Mouse (Mus musculus) kidney, embryonic 16.5 days (tissue): ENCODE measurements at regions not wholly inside any gene's neighbourhood (a gene's known extent, or its start where the extent isn't known, plus 50 kb on each side); places are given as distances from the start of the nearest gene placed in this dataset.

Experiments
- ATAC-seq: fragments of 200-750 bp; cut with Nextera tagmentation; 2 replicates; pipeline ENCODE4 v1.8.0; 2017; ENCODE audit warnings: moderate TSS enrichment; ENCODE audit not compliant: low FRiP score, low TSS enrichment
- H3K27ac ChIP-seq: fragments of 300-500 bp; sonication (generic); 2 replicates; pipeline ENCODE4 v1.5.1; 2014; ENCODE audit warnings: low read length
- H3K27me3 ChIP-seq: fragments of 300-500 bp; sonication (generic); 2 replicates; pipeline ENCODE4 v1.6.1; 2014; ENCODE audit warnings: low read length, control low read depth, mixed read lengths; ENCODE audit not compliant: insufficient read depth
- H3K36me3 ChIP-seq: fragments of 300-500 bp; sonication (generic); 2 replicates; pipeline ENCODE4 v1.6.1; 2014; ENCODE audit warnings: low read length, control low read depth, mixed read lengths; ENCODE audit not compliant: insufficient read depth
- H3K4me1 ChIP-seq: fragments of 300-500 bp; sonication (generic); 2 replicates; pipeline ENCODE4 v1.6.1; 2014; ENCODE audit warnings: low read length, control low read depth, mixed read lengths; ENCODE audit not compliant: insufficient read depth
- H3K4me2 ChIP-seq: fragments of 300-500 bp; sonication (generic); replicated peaks from 2 replicates; pipeline ENCODE4 v1.6.1; 2014; ENCODE audit warnings: low read depth, low read length
- H3K4me3 ChIP-seq: fragments of 300-500 bp; sonication (generic); 2 replicates; pipeline ENCODE4 v1.5.1; 2014; ENCODE audit warnings: mild to moderate bottlenecking, low read length
- H3K9ac ChIP-seq: fragments of 300-500 bp; sonication (generic); replicated peaks from 2 replicates; pipeline ENCODE4 v1.6.1; 2014; ENCODE audit warnings: low read length
- H3K9me3 ChIP-seq: fragments of 300-500 bp; sonication (generic); 2 replicates; pipeline ENCODE4 v1.6.1; 2016; ENCODE audit warnings: low read length, control low read depth
- WGBS: fragments of 180-500 bp; shearing (Covaris S2); extraction: QIAGEN DNeasy Blood & Tissue Kit; methylation state at CpG from one replicate; pipeline ENCODE4 v1.1.7; 2014; 5-methylcytosine and 5-hydroxymethylcytosine counted together

- Histone ChIP-seq H3K4me1 (no peaks in the 10 kb centered on the region), H3K9ac (no peak overlapping the region), H3K4me3 (no peak overlapping the region), H3K4me2 (no peak overlapping the region), H3K27me3 (no peaks in the 10 kb centered on the region), H3K9me3 (no peaks in the 10 kb centered on the region), H3K36me3 (no peaks in the 10 kb centered on the region), H3K27ac (no peak overlapping the region)
- no peak for ATAC-seq
- WGBS: 57% methylated on average over 1 of the region's 1 CpGs
Measured at GRCm38 (mm10) chr12:32666040-32666439, 153.3 kb upstream of the Nampt start.

- Histone ChIP-seq H3K4me2 (no peak overlapping the region), H3K36me3 (no peaks in the 10 kb centered on the region), H3K9ac (no peak overlapping the region), H3K4me1 (no peaks in the 10 kb centered on the region), H3K27ac (no peak overlapping the region), H3K27me3 (no peaks in the 10 kb centered on the region), H3K4me3 (no peak overlapping the region), H3K9me3 (no peaks in the 10 kb centered on the region)
- ATAC-seq: no peak
- WGBS: 43% methylated on average over 1 of the region's 1 CpGs
Measured at GRCm38 (mm10) chr12:32677908-32678307, 141.4 kb upstream of the Nampt start.

GRCm38 (mm10) chr12:32678756-32679155, 140.6 kb upstream of the Nampt start:
- Histone ChIP-seq H3K9me3 (no peaks in the 10 kb centered on the region), H3K9ac (no peak overlapping the region), H3K27ac (no peak overlapping the region), H3K4me3 (no peak overlapping the region), H3K36me3 (no peaks in the 10 kb centered on the region), H3K27me3 (no peaks in the 10 kb centered on the region), H3K4me2 (no peak overlapping the region), H3K4me1 (no peaks in the 10 kb centered on the region)
- no peak for ATAC-seq
- WGBS: 72% methylated on average over 1 of the region's 1 CpGs

- no peak overlapping the region for H3K27ac ChIP-seq
- no peak overlapping the region for H3K9ac ChIP-seq
- no peak for ATAC-seq
- no peaks in the 10 kb centered on the region for H3K4me1 ChIP-seq
- no peaks in the 10 kb centered on the region for H3K36me3 ChIP-seq
- no peaks in the 10 kb centered on the region for H3K9me3 ChIP-seq
- WGBS: 77% methylated on average over 3 of the region's 3 CpGs
- H3K4me2 ChIP-seq: no peak overlapping the region
- H3K4me3 ChIP-seq: no peak overlapping the region
- H3K27me3 ChIP-seq: no peaks in the 10 kb centered on the region
Measured at GRCm38 (mm10) chr12:32681910-32682309, 137.4 kb upstream of the Nampt start.

- no peak overlapping the region for H3K4me2 ChIP-seq
- H3K27me3 ChIP-seq: no peaks in the 10 kb centered on the region
- 91% methylated on average over 2 of the region's 2 CpGs for WGBS
- H3K36me3 ChIP-seq: no peaks in the 10 kb centered on the region
- no peaks in the 10 kb centered on the region for H3K4me1 ChIP-seq
- no peak overlapping the region for H3K9ac ChIP-seq
- no peaks in the 10 kb centered on the region for H3K9me3 ChIP-seq
- ATAC-seq: no peak
- H3K27ac ChIP-seq: no peak overlapping the region
- no peak overlapping the region for H3K4me3 ChIP-seq
Measured at GRCm38 (mm10) chr12:32683375-32683774, 136.0 kb upstream of the Nampt start.

- Histone ChIP-seq H3K27ac (no peak overlapping the region), H3K4me3 (no peak overlapping the region), H3K9ac (no peak overlapping the region), H3K4me1 (no peaks in the 10 kb centered on the region), H3K27me3 (no peaks in the 10 kb centered on the region), H3K9me3 (no peaks in the 10 kb centered on the region), H3K36me3 (no peaks in the 10 kb centered on the region), H3K4me2 (no peak overlapping the region)
- WGBS: 84% methylated on average over 7 of the region's 7 CpGs
- no peak for ATAC-seq
Measured at GRCm38 (mm10) chr12:32685788-32686385, 133.5 kb upstream of the Nampt start.

- no peak overlapping the region for H3K9ac ChIP-seq
- H3K4me1 ChIP-seq: peaks cover 9% of the 10 kb centered on the region
- no peaks in the 10 kb centered on the region for H3K9me3 ChIP-seq
- WGBS: 91% methylated on average over 4 of the region's 4 CpGs
- H3K4me2 ChIP-seq: no peak overlapping the region
- no peaks in the 10 kb centered on the region for H3K36me3 ChIP-seq
- H3K27me3 ChIP-seq: no peaks in the 10 kb centered on the region
- ATAC-seq: no peak
- H3K4me3 ChIP-seq: no peak overlapping the region
- no peak overlapping the region for H3K27ac ChIP-seq
Measured at GRCm38 (mm10) chr12:32689361-32689760, 130.0 kb upstream of the Nampt start.

- no peaks in the 10 kb centered on the region for H3K27me3 ChIP-seq
- no peak overlapping the region for H3K4me3 ChIP-seq
- H3K27ac ChIP-seq: no peak overlapping the region
- no peak overlapping the region for H3K9ac ChIP-seq
- H3K36me3 ChIP-seq: no peaks in the 10 kb centered on the region
- no peaks in the 10 kb centered on the region for H3K9me3 ChIP-seq
- H3K4me1 ChIP-seq: peaks cover 9% of the 10 kb centered on the region
- no peak for ATAC-seq
- H3K4me2 ChIP-seq: no peak overlapping the region
- WGBS: 82% methylated on average over 2 of the region's 2 CpGs
Measured at GRCm38 (mm10) chr12:32690096-32690495, 129.2 kb upstream of the Nampt start.

GRCm38 (mm10) chr12:32692081-32692819, 127.1 kb upstream of the Nampt start:
- H3K27me3 ChIP-seq: no peaks in the 10 kb centered on the region
- no peak overlapping the region for H3K4me2 ChIP-seq
- H3K9ac ChIP-seq: no peak overlapping the region
- H3K27ac ChIP-seq: 0 out of 2 replicates have a peak overlapping the region, but pooled peaks have one; percentile 15
- peaks cover 11% of the 10 kb centered on the region for H3K4me1 ChIP-seq
- H3K36me3 ChIP-seq: no peaks in the 10 kb centered on the region
- 34% methylated on average over 8 of the region's 8 CpGs for WGBS
- no peaks in the 10 kb centered on the region for H3K9me3 ChIP-seq
- H3K4me3 ChIP-seq: no peak overlapping the region
- peak; percentile 81 for ATAC-seq

GRCm38 (mm10) chr12:32692962-32693361, 126.4 kb upstream of the Nampt start:
- WGBS: 47% methylated on average over 7 of the region's 7 CpGs
- Histone ChIP-seq H3K9ac (no peak overlapping the region), H3K27me3 (no peaks in the 10 kb centered on the region), H3K4me1 (peaks cover 11% of the 10 kb centered on the region), H3K27ac (no peak overlapping the region), H3K4me3 (no peak overlapping the region), H3K36me3 (no peaks in the 10 kb centered on the region), H3K9me3 (no peaks in the 10 kb centered on the region), H3K4me2 (no peak overlapping the region)
- ATAC-seq: no peak
